10 mouse cellular contexts compared by ENCODE assay signal in genomic region chr4:125176639-125177165, GRCm38 (mm10). TPM values are rescaled to one million over a fixed set of nuclear protein-coding genes. Genes with fewer than 3 reads are reported as not detected.
DNase-seq lines count a peak whose midpoint lies in the region; ATAC-seq and TF ChIP-seq lines count a peak whose summit lies in the region.
"Had no signal": no experiment of that assay in that cellular context is flagged by ENCODE, and none has a peak within 500 bp of the region (broad histone marks: within the 10 kb centered on the region; RNA-seq: fewer than 3 reads in every experiment).

No protein-coding gene starts in this region.

- no peaks in the 10 kb centered on the region for H3K27me3 ChIP-seq in midbrain, postnatal 0 days (ENCODE audit: insufficient read depth, low read length)
- no peaks in the 10 kb centered on the region for H3K27me3 ChIP-seq in midbrain, embryonic 11.5 days (ENCODE audit: control insufficient read depth, insufficient read depth, low read length)
- H3K27me3 ChIP-seq: liver, embryonic 15.5 days; stomach, embryonic 15.5 days had no signal

- H3K36me3 ChIP-seq in midbrain, postnatal 0 days (ENCODE audit: insufficient read depth, low read length), result no peaks in the 10 kb centered on the region
- no peaks in the 10 kb centered on the region for H3K36me3 ChIP-seq in midbrain, embryonic 11.5 days (ENCODE audit: control insufficient read depth, insufficient read depth, low read length)
- H3K36me3 ChIP-seq: liver, embryonic 15.5 days; stomach, embryonic 15.5 days had no signal

- no peaks in the 10 kb centered on the region for H3K4me1 ChIP-seq in midbrain, postnatal 0 days (ENCODE audit: insufficient read depth, low read length)
- H3K4me1 ChIP-seq in midbrain, embryonic 11.5 days (ENCODE audit: control insufficient read depth, insufficient read depth, low read length), result no peaks in the 10 kb centered on the region

- no peak overlapping the region for H3K4me3 ChIP-seq in midbrain, postnatal 0 days (ENCODE audit: low read depth, low read length)
- H3K4me3 ChIP-seq in midbrain, embryonic 11.5 days (ENCODE audit: low read depth, low read length), result no peak overlapping the region
- H3K4me3 ChIP-seq: liver, embryonic 15.5 days; stomach, embryonic 15.5 days had no signal

- H3K9me3 ChIP-seq in midbrain, postnatal 0 days (ENCODE audit: low read length), result no peaks in the 10 kb centered on the region
- no peaks in the 10 kb centered on the region for H3K9me3 ChIP-seq in midbrain, embryonic 11.5 days (ENCODE audit: control insufficient read depth, low read length)
- H3K9me3 ChIP-seq: liver, embryonic 15.5 days; stomach, embryonic 15.5 days had no signal

- H3K27ac ChIP-seq in midbrain, postnatal 0 days (ENCODE audit: low read depth, low read length), result no peak overlapping the region
- H3K27ac ChIP-seq in midbrain, embryonic 11.5 days (ENCODE audit: low read depth, low read length), result no peak overlapping the region
- H3K27ac ChIP-seq: liver, embryonic 15.5 days; stomach, embryonic 15.5 days had no signal

- no peak for TF ChIP-seq CTCF in midbrain, postnatal 0 days (IDR thresholded peaks at IDR 0.05)

- no peak for ATAC-seq in midbrain, postnatal 0 days (ENCODE audit: low FRiP score)
- ATAC-seq in midbrain, embryonic 11.5 days (ENCODE audit: low FRiP score), result no peak
- ATAC-seq: Patski had no signal

- peak; percentile 73 for DNase-seq in midbrain, postnatal 0 days (ENCODE audit: low spot score)
- DNase-seq in midbrain, embryonic 11.5 days (ENCODE audit: low spot score, missing footprints), result no peak
- peak; percentile 44 to 52 for DNase-seq in cerebellum, postnatal 25 days
- DNase-seq in kidney, postnatal 10 days, result peak; percentile 66
- no peak for DNase-seq in layer of hippocampus, postnatal 10 days (ENCODE audit: low spot score in 2 of 2)
- no peak for DNase-seq in urinary bladder, postnatal 14 days (ENCODE audit: low spot score)
- no peak for DNase-seq in adrenal gland, postnatal 4 days (ENCODE audit: low spot score in 2 of 2)

- H3K9ac ChIP-seq in midbrain, postnatal 0 days (replicated peaks; ENCODE audit: low read length, poor library complexity, severe bottlenecking), result no peak overlapping the region
- no peak overlapping the region for H3K9ac ChIP-seq in midbrain, embryonic 11.5 days (ENCODE audit: low read length)
- H3K9ac ChIP-seq: liver, embryonic 15.5 days; stomach, embryonic 15.5 days had no signal

- WGBS in midbrain, postnatal 0 days, result 56% methylated on average over 13 of the region's 13 CpGs
- WGBS in midbrain, embryonic 11.5 days, result 62% methylated on average over 13 of the region's 13 CpGs

- H3K4me2 ChIP-seq in midbrain, postnatal 0 days (ENCODE audit: low read depth, low read length, poor library complexity, severe bottlenecking), result no peak overlapping the region
- no peak overlapping the region for H3K4me2 ChIP-seq in midbrain, embryonic 11.5 days
- H3K4me2 ChIP-seq: liver, embryonic 15.5 days; stomach, embryonic 15.5 days had no signal

RNA-seq across cellular contexts. Expression of gene Zc3h12a, which starts 49.1 kb away (rescaled TPM):
- total RNA-seq in midbrain, postnatal 0 days (2014; rRNA removed), result 0.88 and 2.5 TPM in 2 replicates
- 0.12 and 0.20 TPM in 2 replicates for polyA plus RNA-seq in midbrain, postnatal 0 days (2015; fragmentation: Nextera tagmentation; extraction: Ambion mirVana)
- 0.22 and 0.37 TPM in 2 replicates for polyA plus RNA-seq in midbrain, embryonic 11.5 days (2014; fragmentation: Nextera tagmentation; extraction: Ambion mirVana)
- total RNA-seq in layer of hippocampus, postnatal 10 days (2021), result under 1 TPM; 0.42 to 0.80 TPM
- total RNA-seq in adrenal gland, postnatal 4 days (2021), result 1 to 10 TPM; 7.1 to 8.8 TPM

Comparison
In these comparisons a context has a peak if more than half of its experiments do, and no peak if none do; other contexts are left out.
1. DNase-seq: peak in midbrain, postnatal 0 days (single experiment), cerebellum, postnatal 25 days (2 of 2) and kidney, postnatal 10 days (single experiment); none in midbrain, embryonic 11.5 days (single experiment), layer of hippocampus, postnatal 10 days (0 of 2), urinary bladder, postnatal 14 days (single experiment) and adrenal gland, postnatal 4 days (0 of 2).